Mouse (Mus musculus): ENCODE data around the gene Kdm6b.

- no peak for TF ChIP-seq CTCF (IDR thresholded peaks at IDR 0.05; ENCODE audit: low read depth)
- no peak for TF ChIP-seq EP300 (IDR thresholded peaks at IDR 0.05; ENCODE audit: low read depth)
Observed at GRCm38 (mm10) chr11:69404595-69405396, 8.7 kb downstream of the Kdm6b start.
